Mouse (Mus musculus) intestine, embryonic 15.5 days (tissue): ENCODE measurements around the gene Neurog3. TPM values are rescaled to one million over a fixed set of nuclear protein-coding genes. Genes with fewer than 3 reads are reported as not detected.
A peak's percentile ranks its signal among the peaks of the same experiment; 100 is the strongest.

Experiments used
- ATAC-seq: fragments of 200-750 bp; cut with Nextera tagmentation; 2 replicates; pipeline ENCODE4 v1.8.0; 2017; ENCODE audit warnings: moderate TSS enrichment, moderate library complexity
- H3K27ac ChIP-seq: fragments of 300-500 bp; sonication (generic); 2 replicates; pipeline ENCODE4 v1.5.1; 2015; ENCODE audit warnings: mild to moderate bottlenecking, inconsistent platforms
- H3K27me3 ChIP-seq: fragments of 300-500 bp; sonication (generic); replicated peaks from 2 replicates; pipeline ENCODE4 v1.6.1; 2015; ENCODE audit warnings: inconsistent platforms
- H3K36me3 ChIP-seq: fragments of 300-500 bp; sonication (generic); 2 replicates; pipeline ENCODE4 v1.6.1; 2015; ENCODE audit warnings: inconsistent platforms
- H3K4me1 ChIP-seq: fragments of 300-500 bp; sonication (generic); replicated peaks from 2 replicates; pipeline ENCODE4 v1.6.1; 2015; ENCODE audit warnings: inconsistent platforms
- H3K4me2 ChIP-seq: fragments of 300-500 bp; sonication (generic); replicated peaks from 2 replicates; pipeline ENCODE4 v1.6.1; 2015; ENCODE audit warnings: mild to moderate bottlenecking, inconsistent platforms
- H3K4me3 ChIP-seq: fragments of 300-500 bp; sonication (generic); replicated peaks from 2 replicates; pipeline ENCODE4 v1.5.1; 2015; ENCODE audit warnings: inconsistent platforms
- H3K9ac ChIP-seq: fragments of 300-500 bp; sonication (generic); 2 replicates; pipeline ENCODE4 v1.6.1; 2015; ENCODE audit warnings: inconsistent platforms
- H3K9me3 ChIP-seq: fragments of 300-500 bp; sonication (generic); 2 replicates; pipeline ENCODE4 v1.6.1; 2016; ENCODE audit warnings: inconsistent platforms
- WGBS: fragments of 180-500 bp; shearing (Covaris S2); methylation state at CpG from one replicate; pipeline ENCODE4 v1.1.7; 2015; 5-methylcytosine and 5-hydroxymethylcytosine counted together
- polyA plus RNA-seq: library from polyadenylated mRNA; unstranded; fragments of >200 nt; fragmentation: Nextera tagmentation; extraction: Ambion mirVana; gene quantifications from 2 replicates; pipeline ENCODE4 v1.2.1, GENCODE M21; 2015

Gene Neurog3
- polyA plus RNA-seq, 1 experiment from 2014 or later: 11.4 TPM

GRCm38 (mm10) chr10:62147466-62148248 is 14.8 kb downstream of the Neurog3 start:
- Histone ChIP-seq H3K36me3 (no peaks in the 10 kb centered on the region), H3K4me1 (no peaks in the 10 kb centered on the region), H3K9ac (no peak overlapping the region), H3K9me3 (no peaks in the 10 kb centered on the region), H3K27ac (no peak overlapping the region), H3K4me3 (no peak overlapping the region), H3K27me3 (no peaks in the 10 kb centered on the region), H3K4me2 (no peak overlapping the region)
- WGBS: 59% methylated on average over 12 of the region's 12 CpGs
- ATAC-seq: no peak

GRCm38 (mm10) chr10:62149929-62150328 is 17.0 kb downstream of the Neurog3 start:
- ATAC-seq: no peak
- Histone ChIP-seq H3K4me3 (no peak overlapping the region), H3K4me2 (no peak overlapping the region), H3K27ac (no peak overlapping the region), H3K36me3 (no peaks in the 10 kb centered on the region), H3K4me1 (no peaks in the 10 kb centered on the region), H3K9me3 (no peaks in the 10 kb centered on the region), H3K9ac (no peak overlapping the region), H3K27me3 (no peaks in the 10 kb centered on the region)
- 61% methylated on average over 7 of the region's 7 CpGs for WGBS

GRCm38 (mm10) chr10:62162410-62162809 is 29.5 kb downstream of the Neurog3 start:
- peak; percentile 73 for ATAC-seq
- Histone ChIP-seq H3K36me3 (no peaks in the 10 kb centered on the region), H3K4me2 (no peak overlapping the region), H3K9me3 (no peaks in the 10 kb centered on the region), H3K9ac (no peak overlapping the region), H3K27me3 (no peaks in the 10 kb centered on the region), H3K4me3 (no peak overlapping the region), H3K4me1 (peaks cover 5% of the 10 kb centered on the region; the same call in 1 of the 2 replicates), H3K27ac (no peak overlapping the region)
- WGBS: 48% methylated on average over 10 of the region's 10 CpGs

- Histone ChIP-seq H3K27ac (peak overlapping the region; percentile 32; the same call in 1 of the 2 replicates), H3K9ac (no peak overlapping the region), H3K36me3 (no peaks in the 10 kb centered on the region), H3K27me3 (no peaks in the 10 kb centered on the region), H3K4me2 (no peak overlapping the region), H3K4me1 (peaks cover 6% of the 10 kb centered on the region; the same call in 1 of the 2 replicates), H3K4me3 (no peak overlapping the region), H3K9me3 (no peaks in the 10 kb centered on the region)
- 16% methylated on average over 9 of the region's 9 CpGs for WGBS
- ATAC-seq: no peak
Measured at GRCm38 (mm10) chr10:62172841-62173553, 40.1 kb downstream of the Neurog3 start.

GRCm38 (mm10) chr10:62173941-62174448 is 41.1 kb downstream of the Neurog3 start:
- H3K4me2 ChIP-seq: no peak overlapping the region
- H3K27ac ChIP-seq: no peak overlapping the region
- no peak for ATAC-seq
- no peaks in the 10 kb centered on the region for H3K36me3 ChIP-seq
- peaks cover 6% of the 10 kb centered on the region; the same call in 1 of the 2 replicates for H3K4me1 ChIP-seq
- H3K9me3 ChIP-seq: no peaks in the 10 kb centered on the region
- WGBS: 31% methylated on average over 9 of the region's 9 CpGs
- H3K9ac ChIP-seq: no peak overlapping the region
- no peak overlapping the region for H3K4me3 ChIP-seq
- no peaks in the 10 kb centered on the region for H3K27me3 ChIP-seq

- ATAC-seq: peak; percentile 49; the same call in 1 of the 2 replicates
- no peaks in the 10 kb centered on the region for H3K36me3 ChIP-seq
- H3K4me1 ChIP-seq: peaks cover 6% of the 10 kb centered on the region; the same call in 1 of the 2 replicates
- H3K9me3 ChIP-seq: no peaks in the 10 kb centered on the region
- no peak overlapping the region for H3K4me3 ChIP-seq
- H3K4me2 ChIP-seq: no peak overlapping the region
- no peak overlapping the region for H3K9ac ChIP-seq
- H3K27me3 ChIP-seq: no peaks in the 10 kb centered on the region
- WGBS: 53% methylated on average over 15 of the region's 15 CpGs
- no peak overlapping the region for H3K27ac ChIP-seq
Measured at GRCm38 (mm10) chr10:62174533-62175313, 41.8 kb downstream of the Neurog3 start.

GRCm38 (mm10) chr10:62179944-62180343 is 47.1 kb downstream of the Neurog3 start:
- Histone ChIP-seq H3K36me3 (no peaks in the 10 kb centered on the region), H3K4me2 (no peak overlapping the region), H3K9me3 (no peaks in the 10 kb centered on the region), H3K4me1 (no peaks in the 10 kb centered on the region), H3K4me3 (no peak overlapping the region), H3K9ac (no peak overlapping the region), H3K27me3 (no peaks in the 10 kb centered on the region), H3K27ac (no peak overlapping the region)
- ATAC-seq: no peak
- 79% methylated on average over 3 of the region's 3 CpGs for WGBS

- ATAC-seq: no peak
- no peak overlapping the region for H3K9ac ChIP-seq
- WGBS: 52% methylated on average over 3 of the region's 3 CpGs
- H3K9me3 ChIP-seq: no peaks in the 10 kb centered on the region
- H3K36me3 ChIP-seq: no peaks in the 10 kb centered on the region
- H3K4me2 ChIP-seq: no peak overlapping the region
- no peaks in the 10 kb centered on the region for H3K4me1 ChIP-seq
- no peak overlapping the region for H3K27ac ChIP-seq
- H3K27me3 ChIP-seq: no peaks in the 10 kb centered on the region
- H3K4me3 ChIP-seq: no peak overlapping the region
Measured at GRCm38 (mm10) chr10:62181701-62182100, 48.8 kb downstream of the Neurog3 start.

GRCm38 (mm10) chr10:62182471-62183014 is 49.7 kb downstream of the Neurog3 start:
- 68% methylated on average over 6 of the region's 6 CpGs for WGBS
- no peaks in the 10 kb centered on the region for H3K9me3 ChIP-seq
- no peak overlapping the region for H3K9ac ChIP-seq
- no peaks in the 10 kb centered on the region for H3K36me3 ChIP-seq
- ATAC-seq: peak; percentile 30; the same call in 1 of the 2 replicates
- no peaks in the 10 kb centered on the region for H3K4me1 ChIP-seq
- no peak overlapping the region for H3K4me2 ChIP-seq
- no peak overlapping the region for H3K27ac ChIP-seq
- no peak overlapping the region for H3K4me3 ChIP-seq
- H3K27me3 ChIP-seq: no peaks in the 10 kb centered on the region

- Histone ChIP-seq H3K27me3 (no peaks in the 10 kb centered on the region), H3K36me3 (no peaks in the 10 kb centered on the region), H3K4me3 (no peak overlapping the region), H3K9ac (no peak overlapping the region), H3K9me3 (no peaks in the 10 kb centered on the region), H3K4me2 (no peak overlapping the region), H3K27ac (no peak overlapping the region), H3K4me1 (no peaks in the 10 kb centered on the region)
- peak; percentile 72 for ATAC-seq
- WGBS: 2% methylated on average over 10 of the region's 10 CpGs
Measured at GRCm38 (mm10) chr10:62183053-62183452, 50.2 kb downstream of the Neurog3 start.
